Mouse (Mus musculus) CH12.LX (cell line): ENCODE data around the gene Cops2. TPM values are rescaled to one million over a fixed set of nuclear protein-coding genes. Genes with fewer than 3 reads are reported as not detected.

Experiments used
- DNase-seq: peaks from one replicate; pipeline ENCODE4 v3.0.0-alpha.2; 2013; ENCODE audit errors: extremely low read depth
- H3K27ac ChIP-seq: 2 replicates; pipeline ENCODE4 v1.5.1; 2012; ENCODE audit warnings: low read depth, mild to moderate bottlenecking, control low read depth, moderate library complexity; ENCODE audit not compliant: insufficient read depth
- H3K27me3 ChIP-seq: replicated peaks from 2 replicates; pipeline ENCODE3; 2012; ENCODE audit warnings: inconsistent platforms
- H3K36me3 ChIP-seq, 2 experiments: replicated peaks in 1 of 2; 2 replicates each; pipeline versions ENCODE3 to v1.6.1; 2012; ENCODE audit warnings: inconsistent platforms in 1 of 2, low read length in 1 of 2, mild to moderate bottlenecking in 1 of 2, mixed read lengths in 1 of 2, moderate library complexity in 1 of 2; ENCODE audit not compliant: control insufficient read depth in 1 of 2, insufficient read depth in 1 of 2
- H3K4me1 ChIP-seq, 2 experiments: 2 replicates each; pipeline ENCODE4 v1.6.1; 2012; ENCODE audit warnings: inconsistent platforms in 1 of 2, moderate library complexity in 1 of 2; ENCODE audit not compliant: insufficient read depth in 2 of 2, control insufficient read depth in 1 of 2
- H3K4me2 ChIP-seq: 2 replicates; pipeline ENCODE4 v1.6.1; 2012; ENCODE audit warnings: low read depth, mild to moderate bottlenecking, control low read depth; ENCODE audit not compliant: poor library complexity, insufficient read depth, severe bottlenecking
- H3K4me3 ChIP-seq, 3 experiments: fragments of 150-350 bp in 1 of 3; sonication (generic) in 1 of 3; replicated peaks in 1 of 3; 2 replicates each; pipeline versions ENCODE3 to v1.5.1; 2011 to 2012; ENCODE audit warnings: low read depth in 2 of 3, low read length in 2 of 3, mild to moderate bottlenecking in 2 of 3, moderate library complexity in 2 of 3, control low read depth in 1 of 3, improper control_type of control experiment in 1 of 3, inconsistent platforms in 1 of 3, mixed read lengths in 1 of 3; ENCODE audit not compliant: poor library complexity in 1 of 3
- H3K79me2 ChIP-seq: replicated peaks from 2 replicates; pipeline ENCODE4 v1.6.1; 2012; ENCODE audit warnings: mild to moderate bottlenecking, moderate library complexity; ENCODE audit not compliant: control insufficient read depth, poor library complexity, insufficient read depth, severe bottlenecking; ENCODE audit errors: extremely low read depth
- H3K9ac ChIP-seq: 2 replicates; pipeline ENCODE4 v1.6.1; 2012; ENCODE audit warnings: low read depth, mild to moderate bottlenecking, control low read depth, moderate library complexity; ENCODE audit not compliant: insufficient read depth
- H3K9me3 ChIP-seq: replicated peaks from 2 replicates; pipeline ENCODE3; 2012; ENCODE audit warnings: low read length, inconsistent platforms, mixed read lengths
- CHD1 ChIP-seq: IDR thresholded peaks from 2 replicates; pipeline ENCODE4 v1.6.1; 2012; ENCODE audit warnings: low read depth, low read length, improper control_type of control experiment, inconsistent platforms
- CHD2 ChIP-seq: IDR thresholded peaks from 2 replicates; pipeline ENCODE4 v1.6.1; 2011; ENCODE audit warnings: low read length, improper control_type of control experiment
- CTCF ChIP-seq, 2 experiments: IDR thresholded peaks in 1 of 2; conservative IDR thresholded peaks in 1 of 2; 2 replicates each; pipeline ENCODE4 v1.5.1; 2011 to 2012; ENCODE audit warnings: low read depth in 2 of 2, low read length in 2 of 2, improper control_type of control experiment in 1 of 2, inconsistent platforms in 1 of 2, mild to moderate bottlenecking in 1 of 2, moderate library complexity in 1 of 2
- E2F4 ChIP-seq: IDR thresholded peaks from 2 replicates; pipeline ENCODE4 v1.6.1; 2011; ENCODE audit warnings: low read depth, low read length, improper control_type of control experiment; ENCODE audit not compliant: insufficient replicate concordance
- EP300 ChIP-seq: IDR thresholded peaks from 2 replicates; pipeline ENCODE4 v1.6.1; 2011; ENCODE audit warnings: low read length, improper control_type of control experiment
- ETS1 ChIP-seq: conservative IDR thresholded peaks from 2 replicates; pipeline ENCODE4 v1.6.1; 2012; ENCODE audit warnings: low read depth, mild to moderate bottlenecking, inconsistent platforms, low read length, improper control_type of control experiment, moderate library complexity
- GABPA ChIP-seq: IDR thresholded peaks from 2 replicates; pipeline ENCODE4 v1.6.1; 2012; ENCODE audit warnings: low read depth, low read length, improper control_type of control experiment, inconsistent platforms; ENCODE audit not compliant: insufficient replicate concordance
- HCFC1 ChIP-seq: IDR thresholded peaks from 2 replicates; pipeline ENCODE4 v1.6.1; 2012; ENCODE audit warnings: low read depth, mild to moderate bottlenecking, inconsistent platforms, low read length, improper control_type of control experiment
- IRF4 ChIP-seq: IDR thresholded peaks from 2 replicates; pipeline ENCODE4 v1.6.1; 2014; ENCODE audit warnings: low read depth, mild to moderate bottlenecking, inconsistent platforms, low read length, improper control_type of control experiment
- JUN ChIP-seq: IDR thresholded peaks from 2 replicates; pipeline ENCODE4 v1.6.1; 2011; ENCODE audit warnings: low read depth, mild to moderate bottlenecking, low read length, improper control_type of control experiment, moderate library complexity; ENCODE audit not compliant: insufficient read depth
- JUND ChIP-seq: conservative IDR thresholded peaks from 2 replicates; pipeline ENCODE4 v1.6.1; 2011; ENCODE audit warnings: low read depth, low read length, improper control_type of control experiment
- KAT2A ChIP-seq: IDR thresholded peaks from 2 replicates; pipeline ENCODE4 v1.6.1; 2012; ENCODE audit warnings: low read length, improper control_type of control experiment, inconsistent platforms; ENCODE audit not compliant: insufficient replicate concordance
- MEF2A ChIP-seq: IDR thresholded peaks from 2 replicates; pipeline ENCODE4 v1.6.1; 2014; ENCODE audit warnings: low read depth, mild to moderate bottlenecking, inconsistent platforms, low read length, improper control_type of control experiment, borderline replicate concordance
- NRF1 ChIP-seq: IDR thresholded peaks from 2 replicates; pipeline ENCODE4 v1.6.1; 2014; ENCODE audit warnings: low read depth, mild to moderate bottlenecking, inconsistent platforms, low read length, improper control_type of control experiment, moderate library complexity
- POLR2A ChIP-seq: IDR thresholded peaks from 2 replicates; pipeline ENCODE4 v1.6.1; 2011; ENCODE audit warnings: low read depth, mild to moderate bottlenecking, improper control_type of control experiment, low read length
- POLR2AphosphoS2 ChIP-seq: IDR thresholded peaks from 2 replicates; pipeline ENCODE4 v1.6.1; 2011; ENCODE audit warnings: low read depth, low read length, improper control_type of control experiment
- RAD21 ChIP-seq: IDR thresholded peaks from 2 replicates; pipeline ENCODE4 v1.6.1; 2011; ENCODE audit warnings: low read depth, mild to moderate bottlenecking, low read length, improper control_type of control experiment, moderate library complexity
- TBP ChIP-seq: conservative IDR thresholded peaks from 2 replicates; pipeline ENCODE4 v1.6.1; 2011; ENCODE audit warnings: low read depth, low read length, improper control_type of control experiment
- UBTF ChIP-seq: IDR thresholded peaks from 2 replicates; pipeline ENCODE4 v1.6.1; 2012; ENCODE audit warnings: low read depth, mild to moderate bottlenecking, inconsistent platforms, low read length, improper control_type of control experiment, moderate library complexity
- USF1 ChIP-seq: IDR thresholded peaks from 2 replicates; pipeline ENCODE4 v1.6.1; 2014; ENCODE audit warnings: low read depth, mild to moderate bottlenecking, inconsistent platforms, low read length, improper control_type of control experiment
- ZC3H11A ChIP-seq: IDR thresholded peaks from 2 replicates; pipeline ENCODE4 v1.6.1; 2012; ENCODE audit warnings: low read depth, mild to moderate bottlenecking, inconsistent platforms, low read length, improper control_type of control experiment
- ZKSCAN1 ChIP-seq: IDR thresholded peaks from 2 replicates; pipeline ENCODE4 v1.6.1; 2012; ENCODE audit warnings: low read depth, inconsistent platforms, low read length, improper control_type of control experiment, borderline replicate concordance
- dilution Hi-C: fragments of 300-500 bp; cut with MboI; formaldehyde crosslinking; loops from 2 replicates; pipeline ENCODE4 v1.14.3; 2020; ENCODE audit warnings: low sequenced_read_pairs; ENCODE audit not compliant: extremely low pct_unique_long_range_greater_than_20kb, extremely low pct_ligation_motif_present
- in situ Hi-C: fragments of 300-500 bp; cut with MboI; formaldehyde crosslinking; loops from 3 replicates; pipeline ENCODE4 v1.14.3; 2019; ENCODE audit warnings: low sequenced_read_pairs, low pct_ligation_motif_present, low pct_unique_long_range_greater_than_20kb, mixed read lengths
- polyA plus RNA-seq: library from polyadenylated mRNA; unstranded; fragments of >175 nt; gene quantifications from 2 replicates; pipeline ENCODE4 v1.2.1, GENCODE M21; 2012; ENCODE audit warnings: low read depth; ENCODE audit not compliant: insufficient read length
- total RNA-seq, 2 experiments: library from RNA; depleted of rRNA; stranded (reverse); fragments of 300-350 nt in 1 of 2; fragments of >200 nt in 1 of 2; gene quantifications; 2 replicates each; pipeline ENCODE4 v1.2.3; 2012 to 2014

The Cops2 gene
- total and polyA plus RNA-seq, 3 experiments: 63.5 to 313 (median 124) TPM

DNA sequence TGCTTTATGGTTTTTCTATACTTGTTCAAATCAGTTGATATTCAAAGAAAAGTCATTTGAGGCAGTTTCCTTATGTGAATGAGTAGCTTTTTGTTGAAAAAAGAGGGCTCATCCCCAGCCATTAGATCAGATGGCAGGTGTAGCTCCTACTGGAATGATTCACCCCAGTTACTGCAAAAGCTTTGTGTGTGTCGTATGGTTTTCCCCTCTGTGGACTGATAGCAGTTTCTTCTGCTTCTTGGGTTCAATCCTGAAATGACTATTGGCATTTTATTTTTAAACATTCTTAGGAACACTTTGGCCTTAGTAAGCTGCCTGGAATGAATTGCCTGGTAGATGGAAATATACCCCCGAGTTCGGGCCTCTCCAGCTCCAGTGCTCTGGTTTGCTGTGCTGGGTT, 37.4 kb upstream of the Cops2 start:
- H3K4me2 ChIP-seq: no peak overlapping the region
- no peaks in the 10 kb centered on the region for H3K9me3 ChIP-seq
- no peak overlapping the region for H3K27ac ChIP-seq
- H3K79me2 ChIP-seq: no peaks in the 10 kb centered on the region
- H3K27me3 ChIP-seq: no peaks in the 10 kb centered on the region
- H3K9ac ChIP-seq: no peak overlapping the region
- DNase-seq: peak; percentile 31
- TF ChIP-seq IRF4: peak; percentile 75; the same call in 1 of the 2 replicates
- TF ChIP-seq RAD21: no peak
- no peak for TF ChIP-seq GABPA
- TF ChIP-seq JUND: peak; percentile 57; the same call in 1 of the 2 replicates
- TF ChIP-seq MEF2A: 0 out of 2 replicates have a peak, but pooled peaks have one; percentile 33
- TF ChIP-seq EP300: peak; percentile 74
- TF ChIP-seq JUN: peak; percentile 25; the same call in 1 of the 2 replicates
- no peak for TF ChIP-seq HCFC1
- peaks cover 15 to 61% of the 10 kb centered on the region in 2 experiments for H3K36me3 ChIP-seq
- peaks cover 0 to 21% of the 10 kb centered on the region in 2 experiments; a peak in 2 of 4 replicates for H3K4me1 ChIP-seq
- in situ Hi-C loops: loop anchor here (25.0 kb wide), 2 partner anchors 141 to 466 kb away; partner anchors contain the start of gene Fgf7
- dilution Hi-C loops: no loop called here
- H3K4me3 ChIP-seq: no peak overlapping the region

DNA sequence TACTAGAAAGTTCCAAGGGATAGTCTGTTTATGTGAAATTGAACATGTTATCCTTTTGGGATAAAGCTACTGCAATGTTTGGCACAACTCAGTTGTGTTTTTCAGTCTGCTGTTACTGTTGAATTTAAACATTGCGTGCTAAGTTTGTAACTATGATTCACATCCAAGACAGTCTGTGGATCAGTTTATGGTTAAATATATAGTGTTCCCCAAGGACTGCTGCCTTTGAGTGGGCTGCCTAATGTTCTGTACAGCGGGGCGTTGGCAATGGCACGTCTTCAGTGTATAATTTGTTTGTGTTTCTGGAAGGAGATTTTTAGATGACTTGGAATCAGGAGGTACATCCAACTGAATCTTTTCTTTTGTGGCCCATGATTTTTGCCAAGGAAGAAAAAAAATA, 36.2 kb upstream of the Cops2 start:
- no peaks in the 10 kb centered on the region for H3K27me3 ChIP-seq
- dilution Hi-C loops (no loop called here), in situ Hi-C loops (loop anchor here (25.0 kb wide), 2 partner anchors 142 to 467 kb away; partner anchors contain the start of gene Fgf7)
- H3K4me3 ChIP-seq: no peak overlapping the region
- TF ChIP-seq HCFC1 (no peak), TBP (no peak), JUND (no peak), CHD2 (no peak), CTCF (conservative IDR thresholded peaks at IDR 0.05 in 1 of 2, IDR thresholded peaks at IDR 0.05 in 1 of 2; ENCODE audit: low read depth in 2 of 2, low read length in 2 of 2) (no peak), ZC3H11A (no peak), POLR2A (no peak), ZKSCAN1 (no peak), E2F4 (no peak), RAD21 (no peak), NRF1 (no peak), KAT2A (no peak), ETS1 (no peak), POLR2AphosphoS2 (no peak), IRF4 (no peak), GABPA (no peak), USF1 (no peak), MEF2A (no peak), CHD1 (no peak), UBTF (no peak)
- no peak overlapping the region for H3K9ac ChIP-seq
- no peaks in the 10 kb centered on the region for H3K9me3 ChIP-seq
- peaks cover 12 to 54% of the 10 kb centered on the region in 2 experiments for H3K36me3 ChIP-seq
- no peak for DNase-seq
- no peak overlapping the region for H3K27ac ChIP-seq
- no peaks in the 10 kb centered on the region for H3K79me2 ChIP-seq
- H3K4me2 ChIP-seq: no peak overlapping the region
- peaks cover 0 to 11% of the 10 kb centered on the region in 2 experiments; a peak in 1 of 4 replicates for H3K4me1 ChIP-seq
